Mouse (Mus musculus) embryonic facial prominence, embryonic 11.5 days (tissue): ENCODE measurements around the gene Foxn3. TPM values are rescaled to one million over a fixed set of nuclear protein-coding genes. Genes with fewer than 3 reads are reported as not detected.

Experiments
- ATAC-seq: fragments of 200-750 bp; cut with Nextera tagmentation; replicated peaks from 2 replicates; pipeline ENCODE4 v1.8.0; 2017; ENCODE audit warnings: low read depth; ENCODE audit not compliant: insufficient number of reproducible peaks, low FRiP score, low TSS enrichment
- DNase-seq: peaks from one replicate; pipeline ENCODE4 v3.0.0-alpha.2; 2015; ENCODE audit warnings: low spot score
- H3K27ac ChIP-seq: fragments of 300-500 bp; sonication (generic); replicated peaks from 2 replicates; pipeline ENCODE4 v1.5.1; 2014; ENCODE audit warnings: mild to moderate bottlenecking, low read depth, low read length, control low read depth
- H3K27me3 ChIP-seq: fragments of 300-500 bp; sonication (generic); 2 replicates; pipeline ENCODE4 v1.6.1; 2014; ENCODE audit warnings: mild to moderate bottlenecking, low read length, moderate library complexity, mixed read lengths; ENCODE audit not compliant: control insufficient read depth, insufficient read depth
- H3K36me3 ChIP-seq: fragments of 300-500 bp; sonication (generic); replicated peaks from 2 replicates; pipeline ENCODE4 v1.6.1; 2014; ENCODE audit warnings: low read depth, mild to moderate bottlenecking, low read length, moderate library complexity, mixed read lengths; ENCODE audit not compliant: control insufficient read depth, insufficient read depth
- H3K4me1 ChIP-seq: fragments of 300-500 bp; sonication (generic); 2 replicates; pipeline ENCODE4 v1.6.1; 2014; ENCODE audit warnings: low read length, mixed read lengths; ENCODE audit not compliant: control insufficient read depth, insufficient read depth
- H3K4me2 ChIP-seq: fragments of 300-500 bp; sonication (generic); 2 replicates; pipeline ENCODE4 v1.6.1; 2014; ENCODE audit warnings: low read depth, mild to moderate bottlenecking, control low read depth, low read length, moderate library complexity
- H3K4me3 ChIP-seq: fragments of 300-500 bp; sonication (generic); 2 replicates; pipeline ENCODE4 v1.5.1; 2014; ENCODE audit warnings: low read depth, low read length, control low read depth
- H3K9ac ChIP-seq: fragments of 300-500 bp; sonication (generic); replicated peaks from 2 replicates; pipeline ENCODE4 v1.6.1; 2014; ENCODE audit warnings: mild to moderate bottlenecking, control low read depth, low read length
- H3K9me3 ChIP-seq: fragments of 300-500 bp; sonication (generic); replicated peaks from 2 replicates; pipeline ENCODE4 v1.6.1; 2016; ENCODE audit warnings: mild to moderate bottlenecking, low read length, inconsistent platforms, mixed read lengths; ENCODE audit not compliant: control insufficient read depth
- WGBS: fragments of 180-500 bp; shearing (Covaris S2); extraction: QIAGEN DNeasy Blood & Tissue Kit; methylation state at CpG from one replicate; pipeline ENCODE4 v1.1.7; 2014; 5-methylcytosine and 5-hydroxymethylcytosine counted together
- polyA plus RNA-seq: library from polyadenylated mRNA; unstranded; fragments of >200 nt; fragmentation: Nextera tagmentation; extraction: Ambion mirVana; gene quantifications from 2 replicates; pipeline ENCODE4 v1.2.1, GENCODE M21; 2014

The Foxn3 gene
- polyA plus RNA-seq, 1 experiment from 2014 or later, result 80.5 TPM

DNA sequence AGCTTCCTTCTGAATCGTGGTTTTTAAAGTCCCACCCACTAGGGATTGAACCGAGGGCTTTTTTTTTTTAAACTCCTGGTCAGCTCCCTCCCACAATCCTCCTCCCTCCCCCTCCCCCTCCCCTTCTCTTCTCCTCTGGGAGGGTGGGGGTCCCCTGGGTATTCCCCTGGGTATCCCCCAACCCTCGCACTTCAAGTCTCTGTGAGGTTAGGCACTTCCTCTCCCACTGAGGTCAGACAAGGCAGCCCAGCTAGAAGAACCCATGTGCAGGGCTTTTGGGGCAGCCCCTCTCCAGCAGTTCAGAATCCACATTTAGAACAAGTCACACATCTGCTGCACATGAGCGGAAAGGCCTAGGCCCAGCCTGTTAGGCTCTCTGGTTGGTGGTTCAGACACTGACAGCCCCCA lies 182.5 kb downstream of the Foxn3 start:
- no peaks in the 10 kb centered on the region; the same call in 1 of the 2 replicates for H3K4me1 ChIP-seq
- H3K4me3 ChIP-seq, result no peak overlapping the region
- no peaks in the 10 kb centered on the region for H3K9me3 ChIP-seq
- H3K36me3 ChIP-seq, result no peaks in the 10 kb centered on the region; the same call in 1 of the 2 replicates
- no peaks in the 10 kb centered on the region for H3K27me3 ChIP-seq
- H3K27ac ChIP-seq, result no peak overlapping the region
- DNase-seq (no peak), ATAC-seq (peak; percentile 18; the same call in 1 of the 2 replicates)
- H3K4me2 ChIP-seq, result no peak overlapping the region
- 63% methylated on average over 4 of the region's 4 CpGs for WGBS
- H3K9ac ChIP-seq, result no peak overlapping the region

- no peak overlapping the region for H3K4me3 ChIP-seq
- H3K4me1 ChIP-seq, result no peaks in the 10 kb centered on the region; the same call in 1 of the 2 replicates
- H3K27me3 ChIP-seq, result no peaks in the 10 kb centered on the region
- H3K9me3 ChIP-seq, result no peaks in the 10 kb centered on the region
- ATAC-seq, result no peak
- no peak overlapping the region for H3K9ac ChIP-seq
- WGBS, result 65% methylated on average over 6 of the region's 6 CpGs
- no peak overlapping the region for H3K27ac ChIP-seq
- no peak for DNase-seq
- H3K36me3 ChIP-seq, result no peaks in the 10 kb centered on the region; the same call in 1 of the 2 replicates
- no peak overlapping the region for H3K4me2 ChIP-seq
These were observed 183.3 kb downstream of the Foxn3 start for GRCm38 (mm10) chr12:99380124-99380523.

- H3K36me3 ChIP-seq, result peaks cover 3% of the 10 kb centered on the region
- H3K9ac ChIP-seq, result no peak overlapping the region
- no peak overlapping the region for H3K4me3 ChIP-seq
- no peaks in the 10 kb centered on the region for H3K9me3 ChIP-seq
- no peak overlapping the region for H3K4me2 ChIP-seq
- H3K27ac ChIP-seq, result no peak overlapping the region
- H3K27me3 ChIP-seq, result no peaks in the 10 kb centered on the region
- ATAC-seq (no peak), DNase-seq (no peak)
- 78% methylated on average over 8 of the region's 8 CpGs for WGBS
- H3K4me1 ChIP-seq, result no peaks in the 10 kb centered on the region; the same call in 1 of the 2 replicates
These were observed 185.1 kb downstream of the Foxn3 start for GRCm38 (mm10) chr12:99378284-99378683.

DNA sequence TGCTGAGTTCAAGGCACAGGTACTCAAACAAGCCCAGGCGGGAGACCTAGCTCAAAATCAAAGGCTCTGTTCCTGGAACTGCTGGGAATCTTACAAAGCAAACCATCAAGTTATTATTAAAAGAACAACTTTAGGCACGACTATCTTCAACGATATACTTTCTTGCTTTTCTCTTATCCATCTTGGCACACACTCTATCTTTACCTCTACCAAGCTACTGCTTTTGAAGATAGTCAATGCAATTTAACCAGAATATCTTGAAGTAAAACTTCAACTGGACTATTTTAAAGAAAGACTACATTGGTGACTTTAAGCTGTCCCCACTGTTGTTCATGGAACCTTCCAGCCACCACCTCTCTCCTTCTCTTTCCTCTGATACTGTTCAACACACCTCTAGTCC lies 185.7 kb downstream of the Foxn3 start:
- Histone ChIP-seq H3K9me3 (no peaks in the 10 kb centered on the region), H3K4me2 (no peak overlapping the region), H3K27me3 (no peaks in the 10 kb centered on the region), H3K9ac (no peak overlapping the region), H3K4me3 (no peak overlapping the region), H3K4me1 (no peaks in the 10 kb centered on the region; the same call in 1 of the 2 replicates), H3K36me3 (peaks cover 3% of the 10 kb centered on the region), H3K27ac (no peak overlapping the region)
- DNase-seq (no peak), ATAC-seq (no peak)
- 73% methylated on average over 3 of the region's 3 CpGs for WGBS

- DNase-seq, result no peak
- H3K27ac ChIP-seq, result no peak overlapping the region
These were observed 186.3 kb downstream of the Foxn3 start for GRCm38 (mm10) chr12:99377069-99377468.

DNA sequence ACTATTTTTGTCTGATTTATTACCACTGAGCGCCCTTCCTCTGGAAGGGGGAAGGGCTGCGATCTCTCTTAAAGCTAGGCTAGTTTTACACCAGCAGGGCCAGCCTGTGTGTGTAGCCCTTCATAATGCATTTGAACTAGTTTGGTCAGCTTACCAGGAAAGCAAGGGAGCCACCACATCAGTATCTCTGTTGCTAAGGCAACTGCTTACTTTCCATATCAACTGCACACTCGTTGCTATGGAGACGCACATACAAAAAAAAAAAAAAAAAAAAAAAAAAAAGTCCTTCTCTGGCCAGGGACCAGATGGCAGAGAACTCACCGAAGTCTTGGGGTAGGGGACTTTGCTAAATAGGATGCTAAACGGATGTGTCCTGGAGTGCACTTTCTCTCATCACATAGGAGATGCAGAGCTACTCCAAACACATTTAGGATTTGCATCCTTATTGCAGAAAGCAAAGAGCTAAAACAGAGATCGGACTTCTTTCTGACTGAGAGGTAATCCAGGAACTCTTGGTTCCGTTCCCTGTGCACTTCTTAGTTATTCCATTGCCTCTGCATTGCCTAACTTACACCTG lies 187.4 kb downstream of the Foxn3 start:
- DNase-seq (peak; percentile 15), ATAC-seq (no peak)
- no peaks in the 10 kb centered on the region for H3K27me3 ChIP-seq
- no peaks in the 10 kb centered on the region for H3K9me3 ChIP-seq
- H3K4me1 ChIP-seq, result no peaks in the 10 kb centered on the region; the same call in 1 of the 2 replicates
- H3K27ac ChIP-seq, result no peak overlapping the region
- H3K36me3 ChIP-seq, result peaks cover 3% of the 10 kb centered on the region
- H3K4me2 ChIP-seq, result no peak overlapping the region
- no peak overlapping the region for H3K9ac ChIP-seq
- H3K4me3 ChIP-seq, result no peak overlapping the region
- 96% methylated on average over 8 of the region's 8 CpGs for WGBS

More at GRCm38 (mm10) chr12:99377069-99377468, 186.3 kb downstream of the Foxn3 start:
- H3K27me3 ChIP-seq, result no peaks in the 10 kb centered on the region
- H3K4me3 ChIP-seq, result no peak overlapping the region
- no peaks in the 10 kb centered on the region for H3K9me3 ChIP-seq
- no peak overlapping the region for H3K4me2 ChIP-seq
- WGBS, result 86% methylated on average over 10 of the region's 10 CpGs
- H3K36me3 ChIP-seq, result peaks cover 3% of the 10 kb centered on the region
- no peaks in the 10 kb centered on the region; the same call in 1 of the 2 replicates for H3K4me1 ChIP-seq
- no peak overlapping the region for H3K9ac ChIP-seq
- no peak for ATAC-seq

DNA sequence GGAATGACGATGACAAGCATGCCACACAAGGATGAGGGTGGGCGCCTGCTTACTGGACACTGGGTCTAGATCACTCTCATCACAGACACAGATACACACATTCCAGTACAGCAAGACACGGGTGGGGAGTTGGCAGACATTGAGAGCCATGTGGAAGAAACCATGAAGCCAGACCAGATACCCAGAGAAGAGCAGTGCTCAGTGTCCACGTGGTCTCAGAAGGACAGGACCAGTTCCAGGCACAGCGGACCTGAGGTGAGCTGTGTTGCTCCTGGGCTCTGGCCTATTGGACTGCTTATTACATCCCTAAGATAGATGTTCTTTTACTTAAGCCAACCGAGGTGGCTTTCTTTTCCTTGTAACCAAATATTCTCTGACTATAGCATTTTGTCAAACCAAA lies 188.0 kb downstream of the Foxn3 start:
- Histone ChIP-seq H3K9me3 (no peaks in the 10 kb centered on the region), H3K4me2 (no peak overlapping the region), H3K4me1 (no peaks in the 10 kb centered on the region; the same call in 1 of the 2 replicates), H3K36me3 (peaks cover 3% of the 10 kb centered on the region; the same call in 1 of the 2 replicates), H3K9ac (no peak overlapping the region), H3K27me3 (no peaks in the 10 kb centered on the region), H3K27ac (no peak overlapping the region), H3K4me3 (no peak overlapping the region)
- ATAC-seq (no peak), DNase-seq (no peak)
- 99% methylated on average over 6 of the region's 6 CpGs for WGBS

GRCm38 (mm10) chr12:99374099-99374600 lies 189.2 kb downstream of the Foxn3 start:
- Histone ChIP-seq H3K4me2 (no peak overlapping the region), H3K9ac (no peak overlapping the region), H3K27ac (no peak overlapping the region), H3K27me3 (no peaks in the 10 kb centered on the region), H3K4me3 (no peak overlapping the region), H3K4me1 (no peaks in the 10 kb centered on the region; the same call in 1 of the 2 replicates), H3K9me3 (no peaks in the 10 kb centered on the region), H3K36me3 (peaks cover 3% of the 10 kb centered on the region; the same call in 1 of the 2 replicates)
- 92% methylated on average over 12 of the region's 12 CpGs for WGBS
- ATAC-seq, result no peak
- no peak for DNase-seq
